Mouse (Mus musculus): ENCODE measurements around the gene Ptbp1.

Gene Ptbp1

GRCm38 (mm10) chr10:79859116-79859515 is 4.9 kb downstream of the Ptbp1 start:
- DNase-seq (ENCODE audit: low spot score) = no peak

DNA sequence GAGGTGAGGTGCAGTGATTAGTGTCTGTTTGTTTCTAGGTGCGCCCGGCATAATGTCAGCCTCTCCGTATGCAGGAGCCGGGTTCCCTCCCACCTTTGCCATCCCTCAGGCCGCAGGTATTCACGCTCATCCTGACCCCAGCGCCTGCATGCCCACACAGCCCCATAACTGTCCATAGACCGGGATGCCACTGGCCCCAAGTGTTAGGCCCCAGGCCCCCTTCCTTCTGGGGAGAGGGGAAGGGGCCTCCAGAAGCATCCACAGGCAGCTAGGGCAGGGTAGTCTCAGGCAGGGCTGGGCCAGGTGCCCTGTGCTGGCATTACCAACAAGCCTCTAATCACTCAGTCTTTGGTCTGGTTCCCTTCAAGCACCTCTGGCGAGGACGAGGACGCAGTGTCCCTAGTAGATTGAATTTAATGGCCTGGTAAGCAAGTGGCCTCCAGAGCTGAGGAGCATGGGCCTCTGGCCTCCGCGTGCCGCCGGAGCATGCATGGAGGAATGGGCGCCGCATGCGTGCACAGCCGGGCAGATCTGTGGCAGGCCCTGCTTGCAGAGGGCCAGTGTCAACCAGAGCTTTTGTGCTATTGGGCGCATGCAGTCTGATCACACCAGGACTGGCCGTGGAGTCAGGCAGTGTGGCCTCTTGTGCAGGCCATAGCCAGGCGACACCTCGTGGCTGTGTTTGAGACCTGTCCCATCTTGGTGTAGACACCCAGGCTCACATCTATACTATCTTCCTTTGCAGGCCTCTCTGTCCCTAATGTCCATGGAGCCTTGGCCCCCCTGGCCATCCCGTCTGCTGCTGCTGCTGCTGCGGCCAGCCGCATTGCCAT is 6.1 kb downstream of the Ptbp1 start:
- DNase-seq (ENCODE audit: low spot score) = no peak

DNA sequence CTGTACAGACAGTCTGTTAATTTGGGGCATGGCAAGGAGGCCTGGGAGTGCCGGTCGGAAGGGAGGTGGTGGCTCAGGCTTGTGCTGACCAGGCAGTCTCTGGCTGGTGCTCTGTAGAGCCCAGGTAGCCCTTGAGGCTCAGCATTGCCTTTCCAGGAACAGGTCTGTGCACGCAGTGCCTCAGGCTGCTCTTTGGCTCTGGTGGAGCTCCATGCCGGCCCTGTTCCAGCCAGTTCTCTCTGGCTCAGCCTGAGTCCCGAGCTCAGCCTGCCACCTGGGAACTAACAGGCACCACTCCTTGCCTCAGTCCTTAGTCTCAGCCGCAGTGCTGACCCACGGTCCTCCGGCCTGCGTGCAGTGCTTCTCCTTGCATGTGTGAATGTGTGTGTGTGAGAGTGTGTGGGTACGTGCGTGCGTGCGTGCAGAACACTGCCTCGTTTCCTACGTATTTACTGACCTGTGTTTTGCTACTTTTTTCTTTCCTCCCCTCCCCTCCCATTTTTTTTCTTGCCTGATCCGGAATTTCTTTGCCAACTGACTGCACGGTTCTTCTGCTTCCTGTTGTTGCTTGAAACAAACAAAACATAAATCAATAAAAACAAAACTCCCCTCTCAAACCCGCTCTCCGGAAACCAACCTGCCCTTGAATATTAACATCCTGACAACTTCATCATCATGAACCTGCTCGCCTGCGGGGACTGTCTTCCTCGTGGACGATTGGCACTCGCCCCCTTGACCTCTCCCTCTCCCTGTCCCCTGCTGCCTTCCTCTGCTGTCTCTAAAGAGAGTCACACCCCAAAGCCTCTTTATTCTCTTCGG is 7.2 kb downstream of the Ptbp1 start:
- DNase-seq (ENCODE audit: low spot score) = no peak

DNA sequence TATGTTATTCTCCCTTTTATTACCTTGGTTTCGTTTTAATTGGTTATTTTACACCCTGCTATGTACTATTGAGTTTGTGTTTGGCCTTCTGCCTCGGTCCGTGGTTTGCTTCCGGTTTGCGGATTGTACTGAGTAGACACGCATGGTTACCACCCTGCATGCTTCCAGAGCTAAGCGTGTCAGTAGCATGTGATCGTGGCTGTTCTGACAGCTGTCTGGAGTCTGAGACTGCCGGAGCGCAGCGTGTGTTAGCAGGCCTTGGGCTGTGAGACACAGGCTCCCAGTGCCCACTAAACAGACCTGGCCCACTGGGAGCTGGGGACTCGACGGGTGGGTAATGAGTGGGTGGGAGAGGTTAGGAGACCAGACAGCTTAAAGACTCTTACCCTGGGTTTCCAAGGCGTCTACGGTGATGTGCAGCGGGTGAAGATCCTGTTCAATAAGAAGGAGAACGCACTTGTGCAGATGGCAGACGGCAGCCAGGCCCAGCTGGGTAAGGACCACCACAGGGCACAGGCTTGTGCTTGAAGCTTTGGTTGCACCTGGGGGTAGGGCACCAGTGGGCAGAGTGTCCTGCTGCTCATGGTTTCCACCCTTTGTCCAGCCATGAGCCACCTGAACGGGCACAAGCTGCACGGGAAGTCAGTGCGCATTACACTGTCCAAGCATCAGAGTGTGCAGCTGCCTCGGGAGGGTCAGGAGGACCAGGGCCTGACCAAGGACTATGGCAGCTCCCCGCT is 8.0 kb downstream of the Ptbp1 start:
- DNase-seq (ENCODE audit: low spot score) = no peak

GRCm38 (mm10) chr10:79862925-79863324 is 8.7 kb downstream of the Ptbp1 start:
- no peak for DNase-seq (ENCODE audit: low spot score)

- no peak for DNase-seq (ENCODE audit: low spot score)
Observed at GRCm38 (mm10) chr10:79864351-79865188, 10.3 kb downstream of the Ptbp1 start.

- no peak for DNase-seq (ENCODE audit: low spot score)
Observed at GRCm38 (mm10) chr10:79865189-79865601, 11.0 kb downstream of the Ptbp1 start.

DNA sequence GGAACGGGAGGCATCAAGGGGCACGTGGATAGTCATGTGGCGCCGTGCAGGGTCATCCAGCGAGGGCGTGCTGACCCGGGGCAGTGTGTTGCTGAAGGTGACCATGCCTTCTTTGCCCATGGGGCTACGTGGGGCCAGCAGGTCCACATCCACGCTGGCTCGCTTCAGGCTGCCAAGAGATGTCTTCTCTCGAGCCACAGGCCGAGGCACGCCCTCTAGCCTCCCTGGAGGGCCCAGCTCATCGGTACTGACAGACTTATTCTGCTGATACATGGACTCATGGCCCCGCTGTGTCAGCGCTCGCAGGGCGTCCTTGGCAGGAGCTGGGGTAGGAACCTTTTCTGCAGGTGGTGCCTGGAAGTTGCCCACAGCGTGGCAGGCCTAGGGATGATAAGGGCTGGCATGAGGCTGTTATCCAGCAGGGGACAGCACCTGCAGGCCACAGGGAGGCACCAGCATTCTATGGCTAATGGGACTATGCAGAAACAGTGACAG is 11.6 kb downstream of the Ptbp1 start:
- DNase-seq (ENCODE audit: low spot score) = peak; percentile 73

GRCm38 (mm10) chr10:79866601-79867000 is 12.4 kb downstream of the Ptbp1 start:
- no peak for DNase-seq (ENCODE audit: low spot score)

DNA sequence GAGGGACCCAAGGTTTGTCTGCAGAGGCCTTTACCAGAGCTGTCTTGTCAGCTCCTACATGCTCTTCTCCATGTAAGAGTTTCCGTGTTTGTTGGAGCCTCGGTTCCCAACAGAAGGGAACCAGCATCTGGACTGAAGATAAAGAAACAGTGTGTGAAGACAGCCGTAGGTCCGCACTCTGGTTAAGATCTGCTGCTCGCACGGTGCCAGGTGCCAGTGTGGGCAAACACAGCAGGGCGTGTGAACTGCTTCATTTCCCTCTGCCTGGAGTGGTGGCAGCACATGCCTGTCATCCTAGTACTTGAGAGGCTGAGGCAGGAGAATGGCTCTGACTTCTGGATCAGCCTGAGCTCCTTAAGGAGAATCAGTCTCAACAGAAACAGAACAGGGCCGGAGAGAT is 17.6 kb downstream of the Ptbp1 start:
- no peak for DNase-seq (ENCODE audit: low spot score)

DNA sequence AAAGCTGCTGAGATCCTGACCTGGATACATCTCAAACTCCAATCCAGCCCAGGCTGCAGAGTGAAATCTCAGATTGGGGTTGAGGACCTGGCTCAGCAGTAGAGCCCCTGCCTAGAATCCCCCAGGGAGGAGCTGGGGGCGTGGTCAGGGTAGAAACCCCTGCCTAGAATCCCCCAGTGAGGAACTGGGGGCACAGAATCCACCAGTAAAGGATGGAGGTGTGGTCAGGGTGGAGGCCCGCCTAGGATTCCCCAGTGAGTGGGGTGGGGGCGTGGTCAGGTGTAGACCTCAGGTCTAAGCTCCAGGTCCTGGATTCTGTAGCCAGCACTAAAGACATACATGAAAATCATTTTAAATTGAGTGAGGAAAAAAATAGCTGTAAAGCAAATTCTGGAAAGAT is 18.6 kb downstream of the Ptbp1 start:
- DNase-seq (ENCODE audit: low spot score) = no peak

DNA sequence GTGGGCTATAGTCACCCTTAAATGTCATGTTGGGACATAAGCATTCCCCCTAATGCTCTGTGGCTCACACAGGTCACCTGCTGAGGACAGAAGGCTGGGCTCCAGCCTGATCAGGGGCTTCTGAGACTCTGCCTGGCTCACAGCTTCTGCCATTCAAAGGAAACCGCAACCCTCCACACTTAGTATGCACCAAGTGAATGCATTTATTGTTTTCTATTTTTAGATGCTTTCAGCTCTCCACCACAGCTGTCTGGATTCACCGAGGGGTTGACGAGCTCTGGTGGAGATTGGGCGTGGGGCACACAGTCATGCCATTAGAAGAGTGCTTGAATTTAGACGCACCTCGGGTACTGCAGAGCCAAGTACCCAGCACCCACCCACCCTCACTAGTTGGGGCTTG is 19.1 kb downstream of the Ptbp1 start:
- no peak for DNase-seq (ENCODE audit: low spot score)

DNA sequence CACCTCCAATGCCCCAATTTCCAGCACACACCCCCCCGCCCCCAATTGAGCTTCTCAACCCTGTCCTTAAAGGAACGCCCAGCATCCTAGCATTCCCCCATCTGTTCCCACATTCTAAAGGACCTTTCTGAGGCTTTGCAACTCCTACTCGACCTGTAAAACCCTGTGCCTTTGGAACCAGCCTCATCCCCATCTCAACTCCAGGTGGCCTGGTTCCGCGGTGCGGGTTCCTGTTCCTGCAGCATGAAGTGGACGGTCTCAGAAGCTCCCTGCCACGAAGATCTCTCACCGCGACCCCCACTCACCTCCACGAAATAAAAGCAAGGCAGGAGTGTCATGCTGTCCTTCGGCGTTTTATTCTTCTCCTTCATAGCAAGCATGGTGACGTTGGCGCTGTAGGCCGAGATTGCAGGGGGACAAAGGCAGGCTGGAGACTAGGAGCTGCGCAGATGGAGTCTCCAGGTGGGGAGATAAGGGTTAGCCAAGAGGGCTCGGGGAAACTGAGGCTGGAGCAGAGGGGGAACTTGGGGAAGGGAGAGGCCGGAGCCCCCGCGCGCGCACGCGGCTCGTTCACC is 19.6 kb downstream of the Ptbp1 start:
- no peak for DNase-seq (ENCODE audit: low spot score)

GRCm38 (mm10) chr10:79874290-79874862 is 20.1 kb downstream of the Ptbp1 start, which contains the start of the genes Prtn3 and Plppr3:
TSS of gene Prtn3 (plus strand) at chr10:79874476.
TSS of gene Plppr3 (minus strand) at chr10:79874634.
- no peak for DNase-seq (ENCODE audit: low spot score)

- no peak for DNase-seq (ENCODE audit: low spot score)
Observed at GRCm38 (mm10) chr10:79877174-79877573, 22.9 kb downstream of the Ptbp1 start.

GRCm38 (mm10) chr10:79877757-79878156 is 23.5 kb downstream of the Ptbp1 start:
- DNase-seq (ENCODE audit: low spot score) = no peak

DNA sequence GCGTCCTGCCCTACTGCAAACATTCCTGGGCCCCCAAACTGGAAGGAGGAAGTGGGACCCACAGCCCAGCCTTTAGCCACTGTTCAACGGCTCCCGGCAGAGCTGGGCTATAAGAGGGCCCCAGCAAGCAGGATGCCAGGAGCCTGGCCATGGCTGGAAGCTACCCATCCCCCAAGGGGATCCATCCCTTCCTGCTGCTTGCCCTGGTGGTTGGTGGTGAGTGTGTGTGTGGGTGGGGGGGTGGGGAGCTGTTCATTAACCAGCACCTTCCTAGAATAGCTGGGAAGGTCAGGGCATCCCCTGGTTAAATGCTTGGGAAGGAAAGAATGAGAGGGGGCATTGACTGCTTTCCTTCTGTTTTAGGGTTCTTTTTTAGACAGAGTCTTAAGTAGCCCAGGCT is 25.3 kb downstream of the Ptbp1 start:
- no peak for DNase-seq (ENCODE audit: low spot score)

DNA sequence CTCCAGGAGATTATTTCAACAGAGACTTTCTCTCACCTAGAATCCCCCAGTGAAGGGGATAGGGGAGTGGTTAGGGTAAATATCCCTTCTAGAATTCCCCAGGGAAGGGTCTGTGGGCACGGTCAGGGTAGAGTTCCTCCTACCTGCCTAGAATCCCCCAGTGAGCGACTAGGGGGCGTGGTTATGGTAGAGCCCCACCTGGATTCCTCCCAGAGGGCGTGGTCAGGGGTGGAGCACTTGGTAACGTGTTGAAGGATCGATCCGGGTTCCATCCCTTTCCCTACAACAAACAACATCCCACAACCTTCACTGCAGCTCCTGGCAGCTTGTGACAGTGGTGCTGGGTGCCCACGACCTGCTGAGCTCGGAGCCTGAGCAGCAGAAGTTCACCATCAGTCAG is 26.5 kb downstream of the Ptbp1 start:
- DNase-seq (ENCODE audit: low spot score) = no peak

- DNase-seq (ENCODE audit: low spot score) = no peak
Observed at GRCm38 (mm10) chr10:79881981-79882380, 27.8 kb downstream of the Ptbp1 start.

DNA sequence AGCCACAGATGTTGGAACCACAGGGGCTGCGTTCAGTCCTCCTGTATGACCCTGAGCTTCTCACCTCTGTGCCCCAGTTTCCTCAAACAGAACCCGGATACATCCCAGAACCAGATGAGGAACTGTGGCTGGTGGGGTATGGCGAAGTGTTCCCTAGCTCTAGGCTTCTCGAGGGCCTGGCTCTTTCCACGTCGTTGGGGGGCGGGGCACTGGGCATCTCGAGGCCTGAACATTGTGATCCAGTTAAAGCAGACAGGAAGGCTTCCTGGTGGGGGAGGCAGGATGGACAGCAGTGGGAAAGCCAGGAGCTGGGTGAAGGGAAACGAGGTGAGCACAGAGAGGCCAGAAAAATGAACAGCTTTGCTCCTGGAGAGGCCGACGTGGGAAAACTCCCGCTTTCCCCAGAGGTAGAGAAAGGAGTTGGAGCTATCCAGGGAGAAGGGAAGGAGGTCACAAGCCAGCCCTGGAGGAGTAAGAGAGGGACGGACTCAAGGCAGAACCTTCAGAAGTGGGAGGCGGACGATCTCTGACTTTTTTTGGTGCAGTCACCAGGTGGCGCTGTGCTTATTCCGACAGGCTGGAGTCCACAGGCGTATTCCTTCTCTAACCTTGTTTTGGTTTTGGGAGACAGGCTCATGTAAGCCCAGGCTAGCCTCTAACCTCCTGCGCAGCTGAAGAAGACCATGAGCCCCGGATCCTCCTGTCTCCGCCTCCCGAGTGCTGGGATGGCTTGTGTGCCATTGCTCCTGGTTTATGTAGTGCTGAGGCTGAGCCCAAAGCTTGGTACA is 29.3 kb downstream of the Ptbp1 start:
- DNase-seq (ENCODE audit: low spot score) = no peak

Data from ovary, adult 18-20 months (tissue).